Mouse (Mus musculus): Measurements from ENCODE around the gene Mtmr14.
A peak's percentile ranks its signal among the peaks of the same experiment; 100 is the strongest.

Gene Mtmr14

DNA sequence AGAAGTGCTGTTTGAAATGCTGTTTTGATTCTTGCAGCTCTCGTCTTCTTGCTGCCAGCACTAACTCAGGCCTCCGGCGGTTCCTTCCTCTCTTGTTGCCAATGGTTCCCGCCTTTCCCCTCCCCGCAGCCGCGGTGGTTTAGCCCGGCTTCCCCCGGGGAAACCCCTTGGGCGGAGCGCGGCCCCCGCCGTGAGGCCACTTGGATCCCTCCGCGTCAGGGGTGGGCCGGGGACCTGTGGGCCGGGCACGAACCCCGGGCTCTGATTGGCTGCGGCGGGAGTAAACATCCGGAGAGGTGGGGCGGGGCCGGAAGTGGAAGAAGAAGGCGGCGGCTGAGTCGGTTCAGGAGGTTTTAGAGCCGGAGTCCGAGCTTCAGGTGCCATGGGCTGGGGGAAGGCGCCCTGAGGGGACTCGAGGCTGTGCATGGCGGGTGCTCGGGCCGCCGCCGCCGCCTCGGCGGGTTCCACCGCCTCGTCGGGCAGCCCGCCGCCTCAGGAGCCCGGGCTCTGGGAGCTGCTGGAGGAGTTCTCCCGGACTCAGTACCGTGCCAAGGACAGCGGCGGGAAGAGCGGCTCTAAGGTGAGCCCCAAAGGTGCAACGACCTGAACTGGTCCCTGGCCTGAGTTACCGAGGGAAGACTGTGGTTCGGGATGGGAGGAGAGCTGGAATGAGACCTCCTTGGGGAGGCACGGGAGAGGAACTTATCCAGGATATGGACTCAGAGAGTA lies at the start of gene Mtmr14:
Mtmr14 (plus strand) TSS at position 302 of the 729 bp plus-strand sequence.
- DNase-seq: peak; percentile 99

DNA sequence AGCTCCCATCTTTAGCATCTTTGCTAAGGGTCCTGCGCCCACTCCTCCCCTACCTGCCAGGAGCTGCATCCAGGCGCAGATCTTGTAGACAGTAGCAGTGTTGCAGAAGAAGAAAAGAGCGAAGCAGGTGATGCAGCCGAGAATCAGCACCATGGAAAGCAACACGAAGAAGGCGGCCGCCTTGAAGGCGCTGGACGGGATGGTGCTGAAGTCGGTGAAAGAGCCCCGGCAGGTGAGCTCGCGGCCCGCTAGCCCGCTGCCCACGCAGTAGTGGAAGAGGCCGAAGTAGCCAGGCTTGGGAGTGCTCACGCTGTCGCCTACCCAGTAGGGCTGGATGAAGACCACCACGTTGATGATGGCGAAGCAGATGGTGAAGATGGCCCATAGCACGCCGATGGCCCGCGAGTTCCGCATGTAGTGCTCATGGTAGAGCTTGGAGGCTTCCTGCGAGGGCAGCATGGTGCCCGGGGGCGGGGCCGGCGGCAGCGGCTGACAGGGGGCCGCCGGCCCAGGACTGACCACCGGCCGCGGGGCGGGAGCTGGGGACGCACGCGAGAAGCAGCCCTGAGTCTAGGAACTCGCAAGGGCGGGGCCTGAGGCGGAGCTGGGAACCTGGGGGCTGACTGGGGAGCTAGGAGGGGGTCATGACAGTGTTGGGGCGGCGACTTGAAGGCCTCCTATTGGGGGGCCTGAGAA lies 43.7 kb upstream of the Mtmr14 start:
- DNase-seq: no peak

DNA sequence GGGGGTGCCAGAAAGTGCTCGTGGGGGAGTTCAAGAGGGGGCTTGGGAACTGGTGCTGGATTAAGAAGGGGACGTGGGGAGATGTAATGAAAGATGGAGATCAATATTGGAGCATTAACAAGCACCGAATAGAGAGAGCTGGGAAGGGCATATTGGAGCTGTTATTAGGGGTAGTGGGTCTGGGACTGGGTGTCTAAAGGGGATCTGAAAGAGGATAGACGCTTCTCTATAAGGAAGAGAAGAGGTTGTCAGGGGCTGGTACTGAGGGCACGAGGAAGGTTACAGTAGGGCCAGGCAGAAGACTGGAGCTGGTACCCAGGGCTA lies 43.2 kb upstream of the Mtmr14 start:
- DNase-seq: no peak

- DNase-seq: no peak
Observed at GRCm38 (mm10) chr6:113194841-113195595, 42.6 kb upstream of the Mtmr14 start, which contains the start of gene Lhfpl4. Lhfpl4 (minus strand) TSS chr6:113195384.

- DNase-seq: no peak
Observed at GRCm38 (mm10) chr6:113195596-113195992, 42.0 kb upstream of the Mtmr14 start.

DNA sequence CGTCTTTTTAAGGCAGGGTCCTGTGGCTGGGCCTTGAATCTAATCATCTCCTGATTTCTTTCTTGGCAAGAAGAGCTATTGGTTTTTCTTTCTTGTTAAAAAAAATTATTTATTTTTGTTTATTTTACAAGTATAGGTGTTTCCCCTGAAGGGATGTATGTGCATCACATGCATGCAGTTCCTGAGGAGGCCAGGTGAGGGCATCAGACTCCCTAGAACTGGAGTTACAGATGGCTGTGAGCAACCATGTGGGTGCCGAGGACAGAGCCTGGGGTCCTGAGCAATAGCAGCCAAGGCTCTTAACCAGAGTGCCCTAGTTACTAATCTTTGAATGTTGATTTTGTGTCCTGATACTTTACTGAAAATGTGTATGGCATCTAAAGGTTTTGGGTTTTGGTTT lies 21.4 kb upstream of the Mtmr14 start:
- DNase-seq: no peak

- DNase-seq: peak; percentile 34 to 36
Observed at GRCm38 (mm10) chr6:113225798-113226197, 11.8 kb upstream of the Mtmr14 start.

- DNase-seq: no peak
Observed at GRCm38 (mm10) chr6:113226705-113227104, 10.9 kb upstream of the Mtmr14 start.

GRCm38 (mm10) chr6:113235141-113235540 lies 2.5 kb upstream of the Mtmr14 start:
- no peak for DNase-seq

DNA sequence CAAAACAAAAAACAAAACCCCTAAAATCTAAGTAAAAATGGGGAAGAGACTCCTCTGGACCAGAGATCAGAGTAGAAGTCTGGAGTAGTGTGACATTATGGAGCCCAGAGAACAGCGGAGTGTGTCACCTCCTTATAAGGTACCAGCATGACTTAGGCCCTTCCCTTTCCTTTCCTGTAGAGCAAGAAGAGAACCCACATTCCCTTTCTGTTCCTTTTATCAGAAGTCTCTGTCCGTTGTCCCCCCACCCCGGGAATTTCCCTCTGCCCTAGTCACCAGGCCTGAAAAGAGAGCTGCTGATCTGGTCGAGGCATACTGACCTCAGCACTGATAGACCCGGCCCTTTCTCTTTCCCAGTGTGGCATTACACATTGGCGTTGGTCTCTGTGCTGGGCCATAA lies 799 bp downstream of the Mtmr14 start:
- peak in 1 of 2 experiments; percentile 16 for DNase-seq

DNA sequence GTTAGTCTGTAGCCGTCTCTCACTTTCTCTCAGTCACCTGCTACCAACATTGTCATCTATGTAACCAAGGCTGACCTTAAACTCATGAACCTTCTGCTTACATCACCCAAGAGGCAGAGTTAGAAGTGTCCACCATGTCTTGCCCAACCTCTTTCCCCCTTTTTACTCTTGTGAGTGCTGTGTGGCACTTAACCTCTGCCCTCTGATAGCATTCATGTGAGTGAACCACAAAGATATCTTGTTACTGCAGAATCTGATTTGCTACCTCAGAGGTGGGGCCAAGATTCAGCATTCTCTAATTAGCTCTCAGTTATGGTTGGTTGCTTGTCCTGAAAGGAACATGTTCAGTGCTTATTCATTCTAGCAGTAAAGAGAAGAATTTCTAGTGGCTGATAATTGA lies 5.1 kb downstream of the Mtmr14 start:
- DNase-seq: no peak

GRCm38 (mm10) chr6:113245585-113245984 lies 7.9 kb downstream of the Mtmr14 start:
- DNase-seq: no peak

DNA sequence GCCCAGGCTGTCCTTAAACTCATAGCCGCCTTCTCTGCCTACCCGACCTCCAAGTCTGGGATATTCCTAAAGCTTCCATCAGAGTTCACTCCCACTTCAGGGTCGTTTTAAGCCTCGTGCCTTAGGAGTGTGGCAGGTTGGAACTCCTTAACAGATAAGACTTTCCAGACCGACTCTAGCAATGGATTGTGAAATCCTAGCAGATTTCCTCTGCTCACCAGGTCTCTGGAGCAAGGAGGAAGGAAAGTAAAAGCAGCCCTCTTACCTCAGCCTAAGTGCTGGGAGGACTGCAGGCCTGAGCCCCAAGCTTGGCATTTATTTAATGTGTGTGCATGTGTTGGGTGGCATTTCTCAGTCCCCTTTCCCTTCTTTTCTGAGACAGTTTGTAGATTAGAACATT lies 13.1 kb downstream of the Mtmr14 start:
- DNase-seq: no peak

DNA sequence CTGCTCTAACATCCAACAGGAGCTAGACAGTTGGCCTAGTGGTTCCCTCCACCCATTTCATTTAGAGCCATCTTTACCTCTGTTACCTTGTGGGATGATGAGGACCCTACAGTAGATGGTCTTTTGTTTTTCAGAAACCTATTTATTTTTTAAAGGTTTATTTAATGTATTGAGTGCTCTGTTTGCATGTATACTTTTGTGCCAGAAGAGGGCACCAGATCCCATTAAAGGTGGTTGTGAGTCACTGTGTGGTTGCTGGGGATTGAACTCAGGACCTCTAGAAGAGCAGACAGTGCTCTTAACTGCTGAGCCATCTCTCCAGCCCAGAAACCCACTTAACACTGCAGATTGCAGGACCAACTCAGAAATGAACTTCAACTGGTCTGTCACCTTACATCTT lies 14.3 kb downstream of the Mtmr14 start:
- no peak for DNase-seq

DNA sequence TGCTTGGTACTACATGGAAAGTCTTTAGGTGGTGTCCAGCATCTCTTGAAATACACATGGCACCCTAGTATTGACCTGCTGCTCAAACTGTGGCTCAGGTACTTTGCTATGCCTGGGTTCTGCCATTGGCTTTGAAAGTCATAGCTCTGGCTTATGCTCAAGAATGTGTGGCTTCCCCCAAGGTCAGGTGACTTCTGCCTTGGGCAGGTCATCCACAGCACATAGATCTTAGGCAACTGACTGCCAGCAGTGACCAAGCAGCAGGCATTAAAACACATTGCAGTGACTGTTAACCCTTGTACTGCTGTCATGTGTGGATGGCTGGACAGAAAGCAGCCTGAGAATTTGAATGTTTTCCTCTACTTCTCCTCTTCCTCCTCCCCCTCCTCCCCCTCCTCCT lies 17.3 kb downstream of the Mtmr14 start:
- no peak for DNase-seq

DNA sequence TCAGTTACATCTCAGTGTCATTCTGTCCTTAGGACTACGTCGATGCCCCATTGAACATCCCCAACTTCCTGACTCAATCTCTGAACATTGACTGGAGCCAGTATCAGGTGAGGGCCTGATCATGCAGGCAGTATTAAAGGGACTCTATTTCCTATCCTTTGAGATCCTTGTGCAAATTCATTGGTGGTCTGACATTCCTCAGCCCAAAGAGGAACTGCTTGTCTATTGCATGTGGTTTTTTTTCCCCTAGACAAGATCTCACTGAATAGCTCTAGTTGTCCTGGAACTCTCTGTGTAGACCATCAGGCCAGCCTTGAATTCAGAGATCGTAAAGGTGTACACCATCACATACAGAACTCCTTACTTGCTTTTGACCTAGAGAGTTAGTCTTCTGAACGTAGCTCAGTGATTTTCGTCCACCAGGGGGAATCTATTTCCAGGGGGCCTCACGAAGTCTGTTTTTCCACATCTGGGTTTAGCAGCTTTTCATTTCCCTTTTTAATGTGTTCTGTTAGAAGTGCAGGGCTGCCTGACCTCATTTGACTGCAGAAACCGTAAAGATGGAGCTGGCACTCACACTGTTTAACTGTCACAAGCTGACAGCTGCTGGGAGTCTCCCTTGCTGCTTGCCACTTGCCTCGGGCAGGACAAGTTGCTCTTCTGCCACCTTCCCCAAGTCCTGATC lies 23.7 kb downstream of the Mtmr14 start:
- no peak for DNase-seq

- no peak for DNase-seq
Observed at GRCm38 (mm10) chr6:113263531-113263930, 25.9 kb downstream of the Mtmr14 start.

DNA sequence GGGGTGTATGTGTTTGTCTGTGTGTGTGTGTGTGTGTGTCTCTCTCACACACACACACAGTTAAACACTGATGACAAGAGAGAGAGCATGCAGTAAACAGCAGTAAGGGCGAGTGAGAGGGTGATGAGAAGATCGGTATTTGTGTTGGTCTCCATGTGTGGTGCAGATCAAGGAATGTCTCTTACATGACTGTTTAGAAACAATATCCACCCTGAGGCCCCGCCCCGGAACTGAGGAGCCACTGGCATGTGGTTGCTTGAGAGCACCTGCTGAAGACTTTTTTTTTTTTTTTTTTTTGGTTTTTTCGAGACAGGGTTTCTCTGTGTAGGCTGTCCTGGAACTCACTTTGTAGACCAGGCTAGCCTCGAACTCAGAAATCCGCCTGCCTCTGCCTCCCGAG lies 26.8 kb downstream of the Mtmr14 start:
- DNase-seq: no peak

DNA sequence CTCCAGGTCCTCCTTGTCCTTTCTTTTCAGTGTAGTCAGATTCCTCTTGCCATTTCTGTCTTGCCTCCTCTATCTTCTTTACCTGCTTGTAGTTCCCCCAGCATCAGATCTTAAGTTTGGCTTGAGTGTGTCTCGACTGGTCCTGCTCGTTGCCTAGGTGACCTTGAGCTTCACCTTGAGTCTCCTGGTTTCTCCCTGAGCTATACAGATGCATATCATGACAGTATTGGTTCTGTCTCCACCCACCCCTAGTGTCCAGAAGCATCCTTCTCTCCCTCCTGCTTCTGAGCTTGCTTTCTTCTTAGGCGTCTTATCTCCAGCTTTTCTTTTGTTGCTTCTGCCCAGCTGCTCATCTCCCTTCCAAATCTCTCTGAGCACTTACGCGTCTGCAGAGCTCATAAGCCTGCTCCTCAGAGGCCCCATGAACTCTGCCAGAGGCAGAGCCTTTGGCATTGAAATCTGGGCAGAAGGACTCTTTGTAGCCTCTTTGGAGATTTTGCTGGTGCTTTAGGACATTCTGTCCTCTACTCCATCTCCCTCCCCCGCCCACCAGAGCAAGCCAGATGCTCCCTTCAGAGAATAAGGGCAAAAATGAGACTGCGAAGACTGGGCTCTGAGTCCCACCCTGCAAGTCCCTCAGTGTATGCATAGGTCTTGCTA lies 29.5 kb downstream of the Mtmr14 start:
- no peak for DNase-seq

- no peak for DNase-seq
Observed at GRCm38 (mm10) chr6:113267988-113268387, 30.3 kb downstream of the Mtmr14 start.

GRCm38 (mm10) chr6:113272365-113272764 lies 34.7 kb downstream of the Mtmr14 start:
- no peak for DNase-seq

- no peak for DNase-seq
Observed at GRCm38 (mm10) chr6:113276846-113277245, 39.2 kb downstream of the Mtmr14 start.

GRCm38 (mm10) chr6:113281676-113282075 lies 44.0 kb downstream of the Mtmr14 start:
- DNase-seq: no peak
